Comparison of ENCODE assay signal across 9 mouse cellular contexts in genomic region chr11:60775578-60775977, GRCm38 (mm10). TPM values are rescaled to one million over a fixed set of nuclear protein-coding genes. Genes with fewer than 3 reads are reported as not detected.
DNase-seq lines count a peak whose midpoint lies in the region; ATAC-seq and TF ChIP-seq lines count a peak whose summit lies in the region.
"Had no signal": no experiment of that assay in that cellular context is flagged by ENCODE, and none has a peak within 500 bp of the region (broad histone marks: within the 10 kb centered on the region; RNA-seq: fewer than 3 reads in every experiment).

No protein-coding gene starts in this region.

- ATAC-seq in forebrain, postnatal 0 days, result no peak
- ATAC-seq in liver, embryonic 16.5 days (ENCODE audit: low read depth), result no peak
- no peak for ATAC-seq in megakaryocyte-erythroid progenitor cell, adult 5-6 weeks (replicated peaks; ENCODE audit: low FRiP score, low TSS enrichment, poor library complexity, severe bottlenecking)

- 40% methylated on average over 6 of the region's 6 CpGs for WGBS in forebrain, postnatal 0 days
- WGBS in liver, embryonic 16.5 days (ENCODE audit: insufficient replicate concordance), result 18% methylated on average over 6 of the region's 6 CpGs

- intact Hi-C loops in gastrocnemius, adult 2 months (cut with DNase I), result loop anchor here (5.0 kb wide), 2 partner anchors 52 to 83 kb away; no protein-coding TSS in a partner anchor
- intact Hi-C loops in gastrocnemius, postnatal 36 days (cut with DNase I), result loop anchor here (5.0 kb wide), 2 partner anchors 43 to 78 kb away; partner anchors contain the start of gene Llgl1

- H3K4me1 ChIP-seq in forebrain, postnatal 0 days (ENCODE audit: insufficient read depth), result peaks cover 31% of the 10 kb centered on the region
- peaks cover 41% of the 10 kb centered on the region for H3K4me1 ChIP-seq in liver, embryonic 16.5 days (ENCODE audit: control insufficient read depth, low read depth, low read length)

- no peaks in the 10 kb centered on the region for H3K9me3 ChIP-seq in forebrain, postnatal 0 days (ENCODE audit: low read length)
- no peaks in the 10 kb centered on the region for H3K9me3 ChIP-seq in liver, embryonic 16.5 days (replicated peaks; ENCODE audit: control insufficient read depth, low read length)

- DNase-seq in gastrocnemius, adult 2 months, result no peak
- no peak for DNase-seq in gastrocnemius, postnatal 36 days
- DNase-seq in A20 (ENCODE audit: low read depth, low spot score), result peak; percentile 58
- DNase-seq in forebrain, postnatal 0 days, result no peak
- no peak for DNase-seq in layer of hippocampus, postnatal 14 days (ENCODE audit: low spot score in 2 of 2)
- no peak for DNase-seq in kidney, postnatal 14 days
- DNase-seq: left cerebral cortex, postnatal 4 days had no signal

- H3K4me3 ChIP-seq in gastrocnemius, adult 2 months, result no peak overlapping the region; the same call in 1 of the 2 replicates
- peak overlapping the region; percentile 92; the same call in 1 of the 2 replicates for H3K4me3 ChIP-seq in forebrain, postnatal 0 days (ENCODE audit: low read depth, low read length)
- peak overlapping the region; percentile 89 for H3K4me3 ChIP-seq in liver, embryonic 16.5 days (ENCODE audit: low read depth, low read length)

- no peak for TF ChIP-seq CTCF in gastrocnemius, adult 2 months (IDR thresholded peaks at IDR 0.05)
- no peak for TF ChIP-seq CTCF in forebrain, postnatal 0 days (IDR thresholded peaks at IDR 0.05; ENCODE audit: low read depth)

- peak overlapping the region; percentile 83; the same call in 1 of the 2 replicates for H3K4me2 ChIP-seq in forebrain, postnatal 0 days (ENCODE audit: low read depth)
- H3K4me2 ChIP-seq in liver, embryonic 16.5 days (ENCODE audit: low read depth, low read length), result peak overlapping the region; percentile 75

- 0 out of 2 replicates have a peak, but pooled peaks cover 3% of the 10 kb centered on the region for H3K36me3 ChIP-seq in forebrain, postnatal 0 days (ENCODE audit: insufficient read depth)
- no peaks in the 10 kb centered on the region for H3K36me3 ChIP-seq in liver, embryonic 16.5 days (ENCODE audit: control insufficient read depth, insufficient read depth)

- peak overlapping the region; percentile 96; the same call in 1 of the 2 replicates for H3K27ac ChIP-seq in gastrocnemius, adult 2 months
- H3K27ac ChIP-seq in forebrain, postnatal 0 days (ENCODE audit: low read depth, low read length), result no peak overlapping the region
- H3K27ac ChIP-seq in liver, embryonic 16.5 days (ENCODE audit: low read length), result peak overlapping the region; percentile 91

- no peaks in the 10 kb centered on the region for H3K27me3 ChIP-seq in forebrain, postnatal 0 days (ENCODE audit: insufficient read depth, low read length)
- no peaks in the 10 kb centered on the region for H3K27me3 ChIP-seq in liver, embryonic 16.5 days (ENCODE audit: control insufficient read depth, insufficient read depth, low read depth, low read length)

- peak overlapping the region; percentile 77; the same call in 1 of the 2 replicates for H3K9ac ChIP-seq in forebrain, postnatal 0 days
- peak overlapping the region; percentile 87; the same call in 1 of the 2 replicates for H3K9ac ChIP-seq in liver, embryonic 16.5 days (ENCODE audit: low read depth, low read length)

RNA-seq across cellular contexts. Expression of gene Top3a, which starts 1.6 kb away (rescaled TPM):
- 1 to 10 TPM; 4.5 to 4.7 TPM for total RNA-seq in gastrocnemius, adult 2 months (2021)
- 1 to 10 TPM; 3.2 to 4.5 TPM for total RNA-seq in gastrocnemius, postnatal 36 days (2021)
- total RNA-seq in forebrain, postnatal 0 days (2014; rRNA removed), result 9.2 and 11.5 TPM in 2 replicates
- 2.8 and 3.9 TPM in 2 replicates for polyA plus RNA-seq in forebrain, postnatal 0 days (2015; fragmentation: Nextera tagmentation; extraction: Ambion mirVana)
- polyA plus RNA-seq in liver, embryonic 16.5 days (2015; fragmentation: Nextera tagmentation; extraction: Ambion mirVana), result 5.5 and 6.2 TPM in 2 replicates
- total RNA-seq in megakaryocyte-erythroid progenitor cell, adult 5-6 weeks (2014; fragmentation: Nextera tagmentation), result 17.9 and 18.8 TPM in 2 replicates
- total RNA-seq in megakaryocyte-erythroid progenitor cell, adult 5-6 weeks (2017), result 19.8 and 24.8 TPM in 2 replicates
- total RNA-seq in layer of hippocampus, postnatal 14 days (2021), result 1 to 10 TPM; 4.2 to 5.8 TPM

RNA-seq across cellular contexts. Expression of gene Smcr8, which starts 1.7 kb away (rescaled TPM):
- 10 to 100 TPM; 19.8 to 20.1 TPM for total RNA-seq in gastrocnemius, adult 2 months (2021)
- total RNA-seq in gastrocnemius, postnatal 36 days (2021), result 10 to 100 TPM; 12.6 to 19.2 TPM
- 11.4 and 15.4 TPM in 2 replicates for total RNA-seq in forebrain, postnatal 0 days (2014; rRNA removed)
- 2.6 and 3.2 TPM in 2 replicates for polyA plus RNA-seq in forebrain, postnatal 0 days (2015; fragmentation: Nextera tagmentation; extraction: Ambion mirVana)
- 3.3 and 3.6 TPM in 2 replicates for polyA plus RNA-seq in liver, embryonic 16.5 days (2015; fragmentation: Nextera tagmentation; extraction: Ambion mirVana)
- 18.5 and 21.5 TPM in 2 replicates for total RNA-seq in megakaryocyte-erythroid progenitor cell, adult 5-6 weeks (2014; fragmentation: Nextera tagmentation)
- total RNA-seq in megakaryocyte-erythroid progenitor cell, adult 5-6 weeks (2017), result 11.7 and 11.9 TPM in 2 replicates
- 10 to 100 TPM; 25.0 to 26.6 TPM for total RNA-seq in layer of hippocampus, postnatal 14 days (2021)

RNA-seq across cellular contexts. Expression of gene Shmt1, which starts 35.9 kb away (rescaled TPM):
- 10 to 100 TPM in 1 of 2 experiments, 1 to 10 TPM in 1; 8.3 to 10.0 TPM for total RNA-seq in gastrocnemius, adult 2 months (2021)
- 10 to 100 TPM; 12.9 to 13.6 TPM for total RNA-seq in gastrocnemius, postnatal 36 days (2021)
- 6.0 and 6.4 TPM in 2 replicates for total RNA-seq in forebrain, postnatal 0 days (2014; rRNA removed)
- polyA plus RNA-seq in forebrain, postnatal 0 days (2015; fragmentation: Nextera tagmentation; extraction: Ambion mirVana), result 7.5 and 7.7 TPM in 2 replicates
- polyA plus RNA-seq in liver, embryonic 16.5 days (2015; fragmentation: Nextera tagmentation; extraction: Ambion mirVana), result 56.9 and 62.6 TPM in 2 replicates
- 9.1 and 11.9 TPM in 2 replicates for total RNA-seq in megakaryocyte-erythroid progenitor cell, adult 5-6 weeks (2014; fragmentation: Nextera tagmentation)
- 29.1 and 73.7 TPM in 2 replicates for total RNA-seq in megakaryocyte-erythroid progenitor cell, adult 5-6 weeks (2017)
- 1 to 10 TPM; 4.9 to 6.8 TPM for total RNA-seq in layer of hippocampus, postnatal 14 days (2021)

RNA-seq across cellular contexts. Expression of gene Mief2, which starts 47.4 kb away (rescaled TPM):
- 10 to 100 TPM; 61.9 to 91.0 TPM for total RNA-seq in gastrocnemius, adult 2 months (2021)
- total RNA-seq in gastrocnemius, postnatal 36 days (2021), result 10 to 100 TPM; 70.1 to 91.0 TPM
- 35.7 and 40.4 TPM in 2 replicates for total RNA-seq in forebrain, postnatal 0 days (2014; rRNA removed)
- 25.4 and 26.5 TPM in 2 replicates for polyA plus RNA-seq in forebrain, postnatal 0 days (2015; fragmentation: Nextera tagmentation; extraction: Ambion mirVana)
- 2.2 and 2.3 TPM in 2 replicates for polyA plus RNA-seq in liver, embryonic 16.5 days (2015; fragmentation: Nextera tagmentation; extraction: Ambion mirVana)
- total RNA-seq in megakaryocyte-erythroid progenitor cell, adult 5-6 weeks (2014; fragmentation: Nextera tagmentation), result 3.8 and 4.4 TPM in 2 replicates
- 2.1 and 4.7 TPM in 2 replicates for total RNA-seq in megakaryocyte-erythroid progenitor cell, adult 5-6 weeks (2017)
- total RNA-seq in layer of hippocampus, postnatal 14 days (2021), result 10 to 100 TPM; 23.7 to 23.8 TPM

RNA-seq across cellular contexts. Expression of gene Flii, which starts 48.5 kb away (rescaled TPM):
- total RNA-seq in gastrocnemius, adult 2 months (2021), result 100 to 1,000 TPM in 1 of 2 experiments, 10 to 100 TPM in 1; 96.1 to 103 TPM
- 10 to 100 TPM; 91.5 to 95.2 TPM for total RNA-seq in gastrocnemius, postnatal 36 days (2021)
- 80.7 and 104 TPM in 2 replicates for total RNA-seq in forebrain, postnatal 0 days (2014; rRNA removed)
- 31.7 and 37.4 TPM in 2 replicates for polyA plus RNA-seq in forebrain, postnatal 0 days (2015; fragmentation: Nextera tagmentation; extraction: Ambion mirVana)
- 28.0 and 29.7 TPM in 2 replicates for polyA plus RNA-seq in liver, embryonic 16.5 days (2015; fragmentation: Nextera tagmentation; extraction: Ambion mirVana)
- total RNA-seq in megakaryocyte-erythroid progenitor cell, adult 5-6 weeks (2014; fragmentation: Nextera tagmentation), result 61.3 and 78.4 TPM in 2 replicates
- 85.0 and 105 TPM in 2 replicates for total RNA-seq in megakaryocyte-erythroid progenitor cell, adult 5-6 weeks (2017)
- 10 to 100 TPM; 47.7 to 60.5 TPM for total RNA-seq in layer of hippocampus, postnatal 14 days (2021)
